Mouse (Mus musculus): ENCODE measurements around the gene Sh3bgrl2.

DNA sequence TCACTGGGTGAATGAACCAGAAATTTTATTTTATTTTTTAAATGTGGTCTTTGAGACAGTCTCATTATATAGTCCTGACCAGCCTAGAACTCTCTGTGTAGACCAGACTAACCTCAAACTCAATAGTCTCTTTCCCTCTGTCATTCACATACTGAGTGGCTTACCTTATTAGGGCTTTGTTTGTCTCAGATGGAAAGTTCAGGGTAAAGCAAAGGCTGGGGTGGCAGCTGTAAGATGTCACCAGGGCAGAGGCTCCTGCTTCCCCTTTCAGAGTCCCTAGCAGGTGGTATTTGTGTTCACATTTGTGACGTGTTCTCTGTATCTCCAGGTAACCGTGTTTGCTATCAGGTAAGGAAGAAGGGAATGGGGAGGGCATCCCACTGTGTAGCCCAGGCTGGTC is 24.7 kb downstream of the Sh3bgrl2 start:
- TF ChIP-seq CTCF (IDR thresholded peaks at IDR 0.05) (no peak), POLR2A (IDR thresholded peaks at IDR 0.05; ENCODE audit: insufficient read depth, low read depth, low read length) (no peak)

All from heart, adult 2 months (tissue).